17 mouse cellular contexts compared by ENCODE assay signal in the genomic region with DNA sequence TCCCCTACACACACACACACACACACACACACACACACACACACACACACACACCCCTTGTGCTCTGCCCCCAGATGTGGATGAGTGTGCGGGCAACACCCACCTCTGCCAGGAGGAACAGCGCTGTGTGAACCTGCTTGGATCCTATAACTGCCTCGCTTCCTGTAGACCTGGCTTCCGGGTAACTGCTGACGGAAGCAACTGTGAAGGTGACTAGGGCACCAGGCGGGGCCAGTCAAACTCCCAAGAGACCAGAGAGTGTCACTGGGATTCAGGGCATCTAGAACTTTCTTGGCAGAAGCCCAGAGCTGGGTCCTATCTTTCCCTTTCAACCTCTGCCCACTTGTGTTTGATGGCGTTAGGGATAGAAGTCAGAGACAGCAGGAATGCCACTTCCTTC. TPM values are rescaled to one million over a fixed set of nuclear protein-coding genes. Genes with fewer than 3 reads are reported as not detected.
A peak's percentile ranks its signal among the peaks of the same experiment; 100 is the strongest.
DNase-seq lines count a peak whose midpoint lies in the region; ATAC-seq and TF ChIP-seq lines count a peak whose summit lies in the region.
"Had no signal": no experiment of that assay in that cellular context is flagged by ENCODE, and none has a peak within 500 bp of the region (broad histone marks: within the 10 kb centered on the region; RNA-seq: fewer than 3 reads in every experiment).

No protein-coding gene starts in this region.

- no peaks in the 10 kb centered on the region for H3K36me3 ChIP-seq in heart, embryonic 14.5 days (ENCODE audit: control insufficient read depth, insufficient read depth, low read length)
- H3K36me3 ChIP-seq in thymus, adult 2 months (ENCODE audit: control insufficient read depth, insufficient read depth, low read length), result no peaks in the 10 kb centered on the region
- H3K36me3 ChIP-seq: limb, embryonic 15.5 days; neural tube, embryonic 13.5 days had no signal

- 68% methylated on average over 7 of the region's 7 CpGs for WGBS in heart, embryonic 14.5 days
- WGBS in thymus, adult 2 months, result 82% methylated on average over 7 of the region's 7 CpGs

- no peak overlapping the region for H3K9ac ChIP-seq in heart, embryonic 14.5 days (ENCODE audit: low read length)
- H3K9ac ChIP-seq: limb, embryonic 15.5 days; neural tube, embryonic 13.5 days had no signal

- no peak for ATAC-seq in heart, embryonic 14.5 days (ENCODE audit: insufficient number of reproducible peaks, insufficient read depth, low FRiP score, low read depth)
- ATAC-seq in inflammation-experienced regulatory T-cells, adult 6 months, result peak; percentile 49
- ATAC-seq: forebrain, embryonic 16.5 days had no signal

- H3K4me1 ChIP-seq in heart, embryonic 14.5 days (ENCODE audit: control insufficient read depth in 2 of 2, insufficient read depth in 2 of 2, low read length in 2 of 2), result peaks cover 28 to 50% of the 10 kb centered on the region in 2 experiments
- peaks cover 55% of the 10 kb centered on the region for H3K4me1 ChIP-seq in thymus, adult 2 months (replicated peaks; ENCODE audit: control insufficient read depth, insufficient read depth, low read length)

- H3K27me3 ChIP-seq in heart, embryonic 14.5 days (ENCODE audit: control insufficient read depth, insufficient read depth, low read length), result peaks cover 30% of the 10 kb centered on the region
- H3K27me3 ChIP-seq in thymus, adult 2 months (ENCODE audit: control insufficient read depth, insufficient read depth, low read length), result no peaks in the 10 kb centered on the region

- DNase-seq in heart, postnatal 4 days, result no peak
- DNase-seq in thymus, adult 2 months, result no peak
- DNase-seq in thymus, postnatal 25 days, result no peak
- DNase-seq in kidney, postnatal 4 days, result no peak
- DNase-seq in gastrocnemius, adult 8-10 months (ENCODE audit: low spot score in 2 of 2), result no peak
- DNase-seq: adrenal gland, postnatal 36 days; cerebellum, postnatal 25 days; gastrocnemius, postnatal 25 days; kidney, postnatal 25 days; retina, postnatal 1 day; thymus, postnatal 36 days had no signal

- H3K4me3 ChIP-seq in heart, embryonic 14.5 days (ENCODE audit: control insufficient read depth in 1 of 2, insufficient read depth in 1 of 2, low read depth in 1 of 2, low read length in 2 of 2), result no peak overlapping the region
- H3K4me3 ChIP-seq in thymus, adult 2 months (ENCODE audit: control insufficient read depth, insufficient read depth, low read length), result peak overlapping the region; percentile 5; the same call in 1 of the 2 replicates
- H3K4me3 ChIP-seq: limb, embryonic 15.5 days; megakaryocyte, embryonic 14.5 days; neural tube, embryonic 13.5 days had no signal

- H3K4me2 ChIP-seq in heart, embryonic 14.5 days (ENCODE audit: low read length), result peak overlapping the region; percentile 18; the same call in 1 of the 2 replicates
- H3K4me2 ChIP-seq: limb, embryonic 15.5 days; neural tube, embryonic 13.5 days had no signal

- peak overlapping the region; percentile 1 to 82; a peak in 2 of 4 replicates for H3K27ac ChIP-seq in heart, embryonic 14.5 days (replicated peaks in 1 of 2; ENCODE audit: control insufficient read depth in 1 of 2, insufficient read depth in 1 of 2, low read depth in 2 of 2, low read length in 2 of 2)
- no peak overlapping the region for H3K27ac ChIP-seq in thymus, adult 2 months (ENCODE audit: control insufficient read depth, insufficient read depth, low read length)
- H3K27ac ChIP-seq: neural tube, embryonic 13.5 days had no signal

- H3K9me3 ChIP-seq in heart, embryonic 14.5 days (ENCODE audit: control insufficient read depth, low read length), result no peaks in the 10 kb centered on the region
- H3K9me3 ChIP-seq: limb, embryonic 15.5 days; megakaryocyte, embryonic 14.5 days; neural tube, embryonic 13.5 days had no signal

- TF ChIP-seq POLR2A in thymus, adult 2 months (IDR thresholded peaks at IDR 0.05; ENCODE audit: control insufficient read depth, extremely low read depth, insufficient read depth, low read length, poor library complexity), result no peak

- TF ChIP-seq CTCF in thymus, adult 2 months (IDR thresholded peaks at IDR 0.05; ENCODE audit: borderline replicate concordance, control insufficient read depth, extremely low read depth, insufficient read depth, low read length, poor library complexity), result no peak

RNA-seq across cellular contexts. Expression of gene Ass1, which starts 14.6 kb away (rescaled TPM):
- 8.5 and 10.0 TPM in 2 replicates for polyA plus RNA-seq in heart, embryonic 14.5 days (2014; fragmentation: Nextera tagmentation; extraction: Ambion mirVana)
- total RNA-seq in heart, postnatal 4 days (2021), result 1 to 10 TPM; 4.9 to 6.6 TPM
- 36.3 and 46.6 TPM in 2 replicates for polyA plus RNA-seq in thymus, adult 2 months (2012; rRNA removed)
- polyA plus RNA-seq in inflammation-experienced regulatory T-cells, adult 6 months (2017; shearing (Covaris generic)), result 100 to 1,000 TPM; 342 to 389 (median 381) TPM
- 1 to 10 TPM; 2.4 to 4.4 (median 3.3) TPM for total RNA-seq in gastrocnemius, adult 8-10 months (2022)
